Mouse (Mus musculus) heart, adult 11 months (tissue): ENCODE results near the gene Olfr1502.
"Not testable (repeated sequence)": the region's sequence is repeated elsewhere in the genome, so short reads cannot be mapped to it uniquely, and the experiment has no call there.

Experiments
- DNase-seq: peaks from one replicate; pipeline ENCODE4 v3.0.0; 2022

Olfr1502 gene

DNA sequence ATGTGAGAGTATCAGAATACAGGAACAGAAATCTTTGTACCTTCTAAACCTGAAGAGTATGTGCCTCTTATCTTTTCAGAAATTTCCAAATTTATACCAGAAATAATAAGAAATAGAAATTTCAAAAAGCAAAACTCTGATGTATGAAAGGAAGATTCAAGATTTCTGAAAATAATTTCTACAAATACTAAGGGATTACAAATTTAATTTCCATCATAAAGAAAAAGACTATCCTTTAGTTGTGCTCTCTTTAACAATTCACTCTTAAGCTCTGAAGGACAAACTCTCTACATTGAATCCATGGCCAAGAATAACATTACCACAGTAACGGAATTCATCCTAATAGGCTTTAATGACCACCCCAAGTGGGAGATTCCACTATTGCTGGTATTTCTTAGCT, at the start of gene Olfr1502:
Gene Olfr1502 (plus strand): TSS at position 301 of the 400 bp plus-strand sequence.
- no peak for DNase-seq

DNA sequence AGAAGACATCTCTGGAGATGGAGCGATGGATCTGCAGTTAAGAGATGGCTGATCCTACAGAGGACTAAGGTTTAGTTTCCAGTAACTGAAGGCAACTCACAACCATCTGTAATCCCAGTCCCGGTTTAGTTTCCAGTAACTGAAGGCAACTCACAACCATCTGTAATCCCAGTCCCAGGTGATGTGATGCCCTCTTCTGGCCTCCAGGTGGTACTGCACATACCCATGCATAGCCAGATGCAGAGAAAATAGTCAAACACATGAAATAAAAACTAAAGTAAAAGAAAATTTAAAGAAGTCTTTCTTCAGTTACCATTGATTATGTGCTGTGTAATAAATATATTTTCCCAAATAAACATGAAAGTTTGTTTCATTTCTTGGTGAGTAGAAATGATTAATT, 48.8 kb upstream of the Olfr1502 start:
- DNase-seq = no peak

- DNase-seq = no peak
These were observed 42.8 kb upstream of the Olfr1502 start for GRCm38 (mm10) chr19:13818827-13819226.

DNA sequence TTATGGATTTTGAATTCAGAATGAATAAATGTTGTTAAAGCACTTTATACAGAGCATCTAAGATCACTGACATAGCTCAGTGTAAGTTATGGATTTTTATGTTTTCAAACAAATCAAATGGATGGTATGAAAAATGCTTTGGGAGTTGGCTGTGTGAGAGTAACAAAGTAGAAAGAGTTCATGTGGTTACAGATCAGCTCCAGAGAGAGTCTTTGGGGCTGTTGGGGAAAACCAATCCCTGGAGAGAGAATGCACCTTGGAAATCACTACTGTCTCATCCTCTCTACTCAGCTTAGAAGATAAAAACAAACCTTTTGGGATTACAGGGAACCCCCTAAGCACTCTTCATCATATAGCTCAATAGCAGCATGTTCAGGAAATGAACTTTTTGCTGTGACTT, 42.2 kb upstream of the Olfr1502 start, which contains the start of gene Olfr1499:
Gene Olfr1499 (minus strand): TSS at position 101 of the 400 bp plus-strand sequence.
- no peak for DNase-seq

GRCm38 (mm10) chr19:13820847-13821246, 40.7 kb upstream of the Olfr1502 start:
- DNase-seq = peak; percentile 81

GRCm38 (mm10) chr19:13828447-13828846, 33.1 kb upstream of the Olfr1502 start:
- DNase-seq = no peak

- no peak for DNase-seq
These were observed 31.2 kb upstream of the Olfr1502 start, which contains the start of gene Olfr1500 for GRCm38 (mm10) chr19:13830388-13830787. TSS of gene Olfr1500 (minus strand) at chr19:13830488.

DNA sequence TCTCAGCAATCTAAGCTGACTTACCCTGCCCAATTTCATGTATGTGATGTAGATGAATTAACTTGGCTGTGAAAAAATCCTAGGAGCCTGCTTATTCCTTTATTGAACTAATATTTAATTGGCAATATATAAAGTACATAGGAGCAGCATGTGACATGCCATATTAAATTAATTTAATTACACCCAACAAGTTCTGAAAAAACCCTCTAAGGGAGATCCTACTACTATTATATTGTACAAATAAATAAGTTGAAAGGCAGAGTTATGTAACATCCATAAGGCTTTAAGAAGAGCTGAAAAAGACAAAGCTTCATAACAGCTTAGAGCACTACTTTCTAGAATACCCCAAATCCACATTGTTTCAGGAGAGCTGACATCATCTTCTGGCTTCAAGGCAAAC, 11.0 kb upstream of the Olfr1502 start, which contains the start of gene Olfr1501:
Gene Olfr1501 (minus strand): TSS at position 101 of the 400 bp plus-strand sequence.
- not testable (repeated sequence) for DNase-seq

GRCm38 (mm10) chr19:13897828-13898227, 36.2 kb downstream of the Olfr1502 start, which contains the start of gene Olfr1504:
TSS of gene Olfr1504 (minus strand) at chr19:13897928.
- no peak for DNase-seq
